Mouse (Mus musculus) liver, embryonic 11.5 days (tissue): ENCODE measurements around the gene Mex3b. TPM values are rescaled to one million over a fixed set of nuclear protein-coding genes. Genes with fewer than 3 reads are reported as not detected.

Experiments
- ATAC-seq: fragments of 200-750 bp; cut with Nextera tagmentation; replicated peaks from 2 replicates; pipeline ENCODE4 v1.8.0; 2017; ENCODE audit warnings: moderate number of reproducible peaks, mild to moderate bottlenecking, moderate TSS enrichment, moderate library complexity; ENCODE audit not compliant: low FRiP score
- DNase-seq: peaks from one replicate; pipeline ENCODE4 v3.0.0-alpha.2; 2017; ENCODE audit warnings: low spot score
- H3K27ac ChIP-seq: fragments of 300-500 bp; sonication (generic); 2 replicates; pipeline ENCODE4 v1.5.1; 2014; ENCODE audit warnings: mild to moderate bottlenecking, low read depth, low read length, control low read depth
- H3K27me3 ChIP-seq: fragments of 300-500 bp; sonication (generic); replicated peaks from 2 replicates; pipeline ENCODE4 v1.6.1; 2014; ENCODE audit warnings: low read length, mixed read lengths; ENCODE audit not compliant: control insufficient read depth, insufficient read depth
- H3K36me3 ChIP-seq: fragments of 300-500 bp; sonication (generic); 2 replicates; pipeline ENCODE4 v1.6.1; 2014; ENCODE audit warnings: mild to moderate bottlenecking, low read length, moderate library complexity, mixed read lengths; ENCODE audit not compliant: control insufficient read depth, insufficient read depth
- H3K4me1 ChIP-seq: fragments of 300-500 bp; sonication (generic); replicated peaks from 2 replicates; pipeline ENCODE4 v1.6.1; 2014; ENCODE audit warnings: low read length, mixed read lengths; ENCODE audit not compliant: control insufficient read depth, insufficient read depth
- H3K4me2 ChIP-seq: fragments of 300-500 bp; sonication (generic); 2 replicates; pipeline ENCODE4 v1.6.1; 2014; ENCODE audit warnings: mild to moderate bottlenecking, control low read depth, moderate library complexity
- H3K4me3 ChIP-seq: fragments of 300-500 bp; sonication (generic); 2 replicates; pipeline ENCODE4 v1.5.1; 2014; ENCODE audit warnings: low read depth, low read length, control low read depth
- H3K9ac ChIP-seq: fragments of 300-500 bp; sonication (generic); 2 replicates; pipeline ENCODE4 v1.6.1; 2014; ENCODE audit warnings: low read depth, low read length, control low read depth
- H3K9me3 ChIP-seq: fragments of 300-500 bp; sonication (generic); 2 replicates; pipeline ENCODE4 v1.6.1; 2016; ENCODE audit warnings: low read length, inconsistent platforms, mixed read lengths; ENCODE audit not compliant: control insufficient read depth
- WGBS: fragments of 180-500 bp; shearing (Covaris S2); extraction: QIAGEN DNeasy Blood & Tissue Kit; methylation state at CpG from one replicate; pipeline ENCODE4 v1.1.7; 2014; 5-methylcytosine and 5-hydroxymethylcytosine counted together
- polyA plus RNA-seq: library from polyadenylated mRNA; unstranded; fragments of >200 nt; fragmentation: Nextera tagmentation; extraction: Ambion mirVana; gene quantifications from 2 replicates; pipeline ENCODE4 v1.2.1, GENCODE M21; 2014

The Mex3b gene
- polyA plus RNA-seq, 1 experiment from 2014 or later, result 7.8 TPM

DNA sequence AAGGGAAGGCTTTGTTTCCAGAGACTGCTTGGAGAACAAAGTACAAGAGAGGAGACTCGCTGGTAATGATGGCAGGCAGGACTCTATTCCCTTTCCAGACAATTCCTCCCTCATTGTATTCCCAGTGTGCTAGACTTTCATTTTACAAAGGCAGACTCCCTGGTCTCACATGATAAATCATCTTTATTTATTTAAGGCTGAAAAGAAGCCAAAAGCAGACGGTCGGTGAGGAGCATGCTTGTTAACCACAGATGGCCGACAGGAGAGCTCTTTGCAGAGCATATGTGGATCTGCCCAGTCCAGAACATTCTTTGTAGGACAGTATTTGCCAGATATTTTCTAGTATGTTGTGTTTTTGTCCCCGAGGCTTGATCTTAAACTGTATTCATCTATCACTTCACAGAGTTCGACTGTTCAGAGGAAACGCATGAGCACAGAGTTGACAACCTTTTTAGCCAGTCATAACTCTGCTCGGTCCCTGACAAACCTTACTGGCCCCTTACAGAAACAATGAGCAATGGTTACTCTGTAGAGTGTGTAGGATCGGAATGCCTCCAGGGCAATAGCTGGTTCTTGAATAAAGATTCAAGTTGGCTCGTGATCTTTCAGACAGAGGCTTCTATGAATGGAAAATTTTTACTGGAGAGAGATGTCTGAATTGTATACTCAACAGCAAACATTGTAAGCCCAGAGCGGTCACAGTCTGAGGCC lies 28.0 kb upstream of the Mex3b start:
- no peaks in the 10 kb centered on the region for H3K4me1 ChIP-seq
- H3K4me3 ChIP-seq, result no peak overlapping the region
- H3K36me3 ChIP-seq, result no peaks in the 10 kb centered on the region
- no peak overlapping the region for H3K9ac ChIP-seq
- DNase-seq, result no peak
- no peak overlapping the region for H3K4me2 ChIP-seq
- 75% methylated on average over 11 of the region's 11 CpGs for WGBS
- no peak for ATAC-seq
- no peak overlapping the region for H3K27ac ChIP-seq
- H3K9me3 ChIP-seq, result no peaks in the 10 kb centered on the region
- no peaks in the 10 kb centered on the region for H3K27me3 ChIP-seq

DNA sequence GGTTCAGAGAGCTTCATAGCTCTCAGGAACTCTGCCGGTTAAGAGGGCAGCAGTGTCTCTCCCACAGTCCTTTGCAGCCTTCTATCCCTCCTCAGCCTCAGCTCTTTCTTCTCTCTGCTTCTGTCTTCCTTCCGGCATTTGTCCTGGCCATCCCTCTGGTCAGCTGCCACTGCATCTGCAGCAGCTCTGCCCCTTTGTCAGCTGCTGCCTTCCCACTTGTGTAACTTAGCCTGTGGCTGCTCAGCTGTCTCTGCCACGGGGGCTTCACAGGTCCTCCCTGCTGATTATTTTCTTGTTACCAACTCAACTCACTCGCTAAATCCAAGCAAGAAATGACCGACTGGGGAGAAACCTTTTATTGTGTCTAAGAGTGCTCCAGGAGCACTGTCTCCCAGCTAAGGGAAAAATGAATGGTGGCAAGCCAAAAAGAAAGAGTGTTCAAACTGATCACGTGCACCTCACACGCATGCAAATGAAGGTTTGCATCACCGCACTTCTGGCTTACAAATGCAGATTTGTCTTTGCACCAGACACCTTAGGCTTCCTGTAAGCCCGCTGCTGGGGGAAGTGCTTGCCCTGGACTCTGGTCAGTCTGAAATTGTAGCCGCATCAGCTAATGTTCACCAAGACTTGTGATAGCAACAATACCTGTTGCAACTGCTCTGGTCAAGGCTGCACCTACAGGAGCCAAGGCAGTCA lies 24.8 kb upstream of the Mex3b start:
- Histone ChIP-seq H3K9me3 (no peaks in the 10 kb centered on the region), H3K36me3 (no peaks in the 10 kb centered on the region), H3K9ac (no peak overlapping the region), H3K27me3 (no peaks in the 10 kb centered on the region), H3K27ac (no peak overlapping the region), H3K4me3 (no peak overlapping the region), H3K4me1 (no peaks in the 10 kb centered on the region), H3K4me2 (no peak overlapping the region)
- DNase-seq (no peak), ATAC-seq (no peak)
- WGBS, result 51% methylated on average over 10 of the region's 10 CpGs

- Histone ChIP-seq H3K4me2 (no peak overlapping the region), H3K4me1 (no peaks in the 10 kb centered on the region), H3K27me3 (no peaks in the 10 kb centered on the region), H3K4me3 (no peak overlapping the region), H3K9me3 (no peaks in the 10 kb centered on the region), H3K27ac (no peak overlapping the region), H3K36me3 (no peaks in the 10 kb centered on the region), H3K9ac (no peak overlapping the region)
- DNase-seq (no peak), ATAC-seq (no peak)
- WGBS, result 94% methylated on average over 3 of the region's 3 CpGs
Observed at GRCm38 (mm10) chr7:82850756-82851155, 16.4 kb upstream of the Mex3b start.

GRCm38 (mm10) chr7:82851670-82852069 lies 15.5 kb upstream of the Mex3b start:
- no peaks in the 10 kb centered on the region for H3K9me3 ChIP-seq
- WGBS, result 61% methylated on average over 4 of the region's 4 CpGs
- ATAC-seq, result no peak

GRCm38 (mm10) chr7:82854195-82854766 lies 12.9 kb upstream of the Mex3b start:
- H3K4me3 ChIP-seq, result no peak overlapping the region
- H3K9me3 ChIP-seq, result no peaks in the 10 kb centered on the region
- no peak for ATAC-seq
- H3K36me3 ChIP-seq, result no peaks in the 10 kb centered on the region
- H3K27me3 ChIP-seq, result no peaks in the 10 kb centered on the region
- no peak overlapping the region for H3K9ac ChIP-seq
- no peaks in the 10 kb centered on the region for H3K4me1 ChIP-seq
- 51% methylated on average over 3 of the region's 3 CpGs for WGBS
- no peak overlapping the region for H3K4me2 ChIP-seq
- no peak overlapping the region for H3K27ac ChIP-seq
- no peak for DNase-seq

More at GRCm38 (mm10) chr7:82851670-82852069, 15.5 kb upstream of the Mex3b start:
- Histone ChIP-seq H3K4me1 (no peaks in the 10 kb centered on the region), H3K27me3 (no peaks in the 10 kb centered on the region), H3K27ac (no peak overlapping the region), H3K36me3 (no peaks in the 10 kb centered on the region), H3K4me3 (no peak overlapping the region), H3K9ac (no peak overlapping the region), H3K4me2 (no peak overlapping the region)
- no peak for DNase-seq

DNA sequence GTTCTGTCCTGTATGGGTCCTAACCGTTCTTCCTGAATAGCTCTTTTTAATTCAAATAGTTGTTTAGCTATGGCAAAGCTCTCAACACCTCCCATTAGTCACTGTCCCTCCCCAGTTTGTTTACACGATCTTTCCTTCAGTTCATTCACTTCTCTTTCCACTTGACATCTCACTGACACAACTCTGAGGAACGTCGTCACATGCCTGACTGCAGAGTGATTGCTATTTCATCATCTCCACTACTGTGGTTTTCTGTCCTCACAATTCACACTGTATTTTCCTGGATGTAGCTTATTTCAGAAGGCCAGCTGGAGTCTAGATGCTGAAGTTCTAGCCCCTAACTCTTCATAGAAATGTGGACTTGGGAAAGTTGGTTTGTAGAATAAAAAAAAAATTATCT lies 8.5 kb upstream of the Mex3b start:
- no peak overlapping the region for H3K27ac ChIP-seq
- H3K4me3 ChIP-seq, result no peak overlapping the region
- ATAC-seq (no peak), DNase-seq (no peak)
- H3K9me3 ChIP-seq, result no peaks in the 10 kb centered on the region
- no peak overlapping the region for H3K9ac ChIP-seq
- no peaks in the 10 kb centered on the region for H3K27me3 ChIP-seq
- 33% methylated on average over 4 of the region's 4 CpGs for WGBS
- no peak overlapping the region for H3K4me2 ChIP-seq
- no peaks in the 10 kb centered on the region for H3K36me3 ChIP-seq
- no peaks in the 10 kb centered on the region for H3K4me1 ChIP-seq

DNA sequence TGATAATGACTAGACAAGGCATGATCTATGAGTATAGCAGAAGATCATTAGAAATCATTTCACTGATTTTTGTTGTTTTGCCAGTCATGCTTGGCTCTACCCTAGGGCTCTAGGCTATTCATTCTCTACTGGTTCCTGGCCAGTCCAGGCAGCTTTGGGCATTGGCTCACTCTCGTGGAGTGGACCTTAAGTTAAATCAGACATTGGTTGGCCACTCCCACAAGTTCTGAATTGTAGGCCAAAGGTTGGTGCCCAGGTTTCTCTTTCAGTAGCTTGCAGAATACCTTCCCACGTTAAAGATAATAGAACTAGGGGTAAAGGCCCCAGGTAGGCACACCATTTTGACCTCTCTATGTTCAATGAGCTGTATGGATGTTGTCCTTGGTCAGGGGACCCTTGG lies 6.5 kb upstream of the Mex3b start:
- Histone ChIP-seq H3K36me3 (no peaks in the 10 kb centered on the region), H3K4me3 (no peak overlapping the region), H3K9me3 (no peaks in the 10 kb centered on the region), H3K9ac (no peak overlapping the region), H3K4me1 (no peaks in the 10 kb centered on the region; the same call in 1 of the 2 replicates), H3K4me2 (no peak overlapping the region), H3K27ac (no peak overlapping the region), H3K27me3 (0 out of 2 replicates have a peak, but pooled peaks cover 2% of the 10 kb centered on the region)
- DNase-seq (no peak), ATAC-seq (no peak)
- WGBS, result 75% methylated on average over 2 of the region's 2 CpGs

GRCm38 (mm10) chr7:82863341-82863740 lies 3.8 kb upstream of the Mex3b start:
- peaks cover 5% of the 10 kb centered on the region for H3K27me3 ChIP-seq
- no peak for DNase-seq
- no peak for ATAC-seq
- no peaks in the 10 kb centered on the region; the same call in 1 of the 2 replicates for H3K4me1 ChIP-seq
- H3K9me3 ChIP-seq, result no peaks in the 10 kb centered on the region
- H3K4me3 ChIP-seq, result no peak overlapping the region
- H3K27ac ChIP-seq, result no peak overlapping the region
- no peak overlapping the region for H3K4me2 ChIP-seq
- H3K36me3 ChIP-seq, result no peaks in the 10 kb centered on the region
- 74% methylated on average over 6 of the region's 6 CpGs for WGBS
- no peak overlapping the region for H3K9ac ChIP-seq
